Mouse (Mus musculus) cerebellum, adult (tissue): ENCODE measurements around the gene Kif3b.

Source experiments
- ATAC-seq: cut with Nextera tagmentation; 2 replicates; pipeline ENCODE4 v1.9.2; 2017; ENCODE audit warnings: mild to moderate bottlenecking, moderate library complexity, mixed read lengths; ENCODE audit not compliant: insufficient number of reproducible peaks, low FRiP score, low TSS enrichment

The Kif3b gene

GRCm38 (mm10) chr2:153295196-153295595 lies 4.0 kb downstream of the Kif3b start:
- ATAC-seq: no peak

- peak; percentile 56; the same call in 1 of the 2 replicates for ATAC-seq
These were observed 6.6 kb downstream of the Kif3b start for GRCm38 (mm10) chr2:153297771-153298170.

DNA sequence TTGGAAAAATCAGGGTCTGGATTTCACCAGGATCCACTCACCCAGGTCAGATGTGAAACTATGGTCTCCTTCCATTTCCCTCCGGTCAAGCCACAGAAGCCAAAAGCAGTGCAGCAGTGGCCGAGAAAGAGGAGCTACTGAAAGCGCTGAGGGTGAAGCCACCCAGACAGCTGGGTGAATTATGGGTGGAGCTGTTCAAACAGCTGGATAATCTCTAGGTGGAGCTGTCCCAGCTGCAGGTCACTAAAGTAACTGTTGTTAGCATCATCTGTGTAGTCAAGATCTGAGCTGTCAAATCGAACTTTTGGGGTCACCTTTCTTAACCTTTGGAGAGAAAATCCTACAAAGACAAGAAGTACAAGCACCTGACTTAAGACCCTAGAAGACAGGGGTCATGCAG lies 7.2 kb downstream of the Kif3b start:
- no peak for ATAC-seq

DNA sequence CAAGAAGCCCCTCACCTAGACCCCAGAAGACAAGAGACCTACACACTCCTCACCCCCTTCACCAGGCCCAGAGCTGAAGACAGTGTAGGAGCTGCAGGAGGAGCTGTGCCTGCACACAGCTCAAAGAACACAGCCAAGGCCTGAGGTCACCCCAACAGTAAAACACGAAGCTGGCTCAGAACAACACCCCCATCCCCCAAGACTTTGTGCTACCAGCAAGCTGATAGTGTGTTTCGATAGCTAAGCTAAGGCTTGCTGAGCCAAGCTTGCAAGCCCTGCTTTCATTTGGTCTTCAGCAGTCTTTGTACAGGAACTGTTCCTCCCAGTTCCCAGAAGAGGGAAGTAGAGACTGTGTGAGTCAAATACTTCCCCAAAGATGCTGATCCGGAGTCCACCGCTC lies 7.7 kb downstream of the Kif3b start:
- ATAC-seq: no peak

GRCm38 (mm10) chr2:153301123-153301522 lies 9.9 kb downstream of the Kif3b start:
- ATAC-seq: no peak

DNA sequence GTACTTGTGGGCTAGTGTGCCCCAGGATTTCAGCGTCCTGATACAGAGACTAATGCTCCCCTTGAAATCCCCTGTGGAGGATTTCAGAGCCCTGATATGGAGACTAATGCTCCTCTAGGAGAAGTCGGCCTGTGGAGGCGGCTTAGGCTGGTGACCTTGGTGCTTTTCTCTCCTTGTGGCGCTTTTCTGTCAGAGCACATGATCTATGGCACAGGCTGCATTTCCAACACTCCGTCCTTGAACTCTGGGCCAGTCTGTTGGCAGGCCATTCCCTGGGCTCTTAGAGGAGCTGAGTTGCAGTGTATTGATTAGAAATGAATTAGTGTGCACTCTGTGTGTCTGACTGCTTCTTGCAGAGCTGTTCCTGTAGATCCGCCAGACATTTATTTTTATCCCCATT lies 14.0 kb downstream of the Kif3b start:
- no peak for ATAC-seq

GRCm38 (mm10) chr2:153308586-153308985 lies 17.4 kb downstream of the Kif3b start:
- ATAC-seq: no peak

- ATAC-seq: no peak
These were observed 17.9 kb downstream of the Kif3b start for GRCm38 (mm10) chr2:153309106-153309505.

- no peak for ATAC-seq
These were observed 19.0 kb downstream of the Kif3b start for GRCm38 (mm10) chr2:153310228-153310627.

DNA sequence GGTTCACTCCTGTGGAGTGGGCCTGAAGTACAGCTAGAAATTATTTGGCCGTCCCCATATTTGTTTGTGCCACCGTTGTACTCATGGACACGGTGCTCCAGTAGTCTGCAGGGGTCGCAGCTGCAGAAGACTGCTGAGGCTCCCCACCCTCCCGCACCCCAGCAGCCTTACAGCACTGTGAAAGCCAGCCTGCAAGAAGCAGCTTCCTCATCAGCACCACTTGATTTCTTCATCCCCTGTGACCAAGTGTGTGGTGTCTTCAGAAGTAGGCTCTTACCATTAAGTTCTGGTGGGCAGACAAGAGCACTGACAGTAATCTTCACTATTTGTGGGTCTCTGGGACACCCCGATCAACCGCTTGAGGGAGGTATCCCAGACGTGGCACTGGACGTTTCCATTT lies 21.7 kb downstream of the Kif3b start:
- no peak for ATAC-seq

DNA sequence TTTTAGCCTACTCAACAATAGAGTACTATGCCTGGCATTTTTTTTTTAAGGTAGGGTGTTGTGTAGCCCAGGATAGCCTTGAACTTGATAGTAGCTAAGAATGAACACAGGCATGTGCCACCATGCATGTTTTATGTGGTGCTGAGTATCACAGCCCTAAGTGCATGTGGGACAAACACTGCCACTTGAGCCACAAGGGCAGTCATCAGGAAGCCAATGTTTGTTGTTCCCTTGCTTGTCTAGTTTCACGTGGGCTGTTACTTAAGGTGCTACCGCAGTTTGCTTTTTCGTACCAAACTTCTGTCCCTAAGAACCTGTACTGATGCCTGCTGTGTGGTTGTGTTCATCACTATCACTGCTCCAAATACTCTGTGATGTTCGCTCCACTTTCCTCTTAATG lies 27.2 kb downstream of the Kif3b start:
- no peak for ATAC-seq

DNA sequence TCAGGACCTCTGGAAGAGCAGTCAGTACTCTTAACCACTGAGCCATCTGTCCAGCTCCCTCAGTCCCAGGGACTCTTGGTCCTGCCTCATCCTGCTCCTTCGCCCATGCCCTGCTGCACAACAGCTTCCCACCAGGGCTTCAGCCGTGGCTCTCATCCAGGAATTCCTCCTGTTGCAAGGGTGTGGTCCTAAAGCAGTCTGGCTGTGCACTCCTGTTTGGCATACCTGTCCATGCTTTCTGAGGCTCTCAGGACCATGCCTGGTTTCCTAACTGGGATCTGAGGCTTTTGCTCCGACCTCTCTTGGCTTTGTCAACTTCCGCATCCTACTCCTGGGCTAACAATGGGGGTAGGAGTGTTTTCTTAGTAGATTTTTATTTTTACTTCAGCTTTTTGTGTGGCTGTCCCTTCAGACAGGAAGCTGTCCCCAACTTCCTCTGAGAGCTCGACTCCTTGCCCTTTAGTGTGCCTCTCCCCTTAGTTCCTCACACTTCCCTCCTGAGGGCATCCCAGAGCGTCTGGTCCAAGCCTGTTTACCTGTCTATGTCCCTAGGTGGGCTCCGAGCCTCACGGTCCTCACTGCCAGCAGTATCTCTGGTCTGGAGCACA lies 27.9 kb downstream of the Kif3b start:
- ATAC-seq: no peak

DNA sequence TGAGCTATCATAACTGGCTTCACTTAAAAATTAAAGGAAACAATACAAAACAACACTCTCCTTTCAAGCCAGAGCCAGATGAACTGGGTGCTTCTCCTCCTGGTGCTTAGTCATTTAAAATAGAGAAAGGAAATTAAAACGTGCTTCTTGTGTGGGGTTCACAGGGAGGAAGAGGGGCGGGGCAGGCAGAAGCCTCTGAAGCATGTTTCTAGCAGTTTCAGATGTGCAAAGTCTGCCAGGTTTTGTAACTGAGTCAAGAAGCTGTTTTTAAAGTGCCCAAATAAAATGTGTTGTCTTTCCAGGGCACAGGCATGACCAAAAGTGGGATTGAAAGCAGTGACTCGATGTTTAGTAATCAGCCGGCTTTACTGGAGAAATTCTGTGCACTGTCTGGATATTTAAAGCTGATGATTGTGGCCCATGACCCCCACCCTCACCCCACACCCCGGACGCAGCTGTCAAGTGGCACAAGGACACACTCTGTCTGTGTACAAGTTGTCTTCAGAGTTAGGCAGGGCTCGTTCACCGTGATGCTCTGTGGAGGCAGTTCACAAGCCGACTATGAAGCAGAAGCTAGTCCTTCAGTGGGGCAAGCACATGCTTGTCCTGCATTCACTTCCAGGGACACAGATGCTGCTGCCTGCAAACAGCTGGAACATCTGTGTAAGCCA lies 34.6 kb downstream of the Kif3b start:
- ATAC-seq: no peak

DNA sequence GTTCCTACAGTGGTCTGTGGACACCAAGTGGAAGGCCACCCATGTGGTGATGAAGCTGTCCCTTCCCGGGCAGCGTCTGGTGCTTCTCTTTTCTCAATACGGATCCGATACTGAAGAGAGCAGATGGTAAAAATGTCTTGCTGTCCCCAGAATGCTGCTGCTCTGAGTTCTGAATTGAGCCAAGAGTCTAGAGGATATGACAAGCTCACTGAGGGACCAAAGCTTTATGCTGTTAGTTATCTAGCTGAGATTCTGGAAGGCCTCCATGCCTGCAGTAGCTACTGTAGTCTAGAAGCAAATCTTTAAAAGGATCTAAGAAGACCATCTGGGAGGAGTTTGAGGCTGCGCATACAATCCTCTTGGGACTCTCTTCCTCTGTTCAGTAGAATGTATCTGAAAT lies 41.1 kb downstream of the Kif3b start:
- ATAC-seq: 0 out of 2 replicates have a peak, but pooled peaks have one; percentile 40

- no peak for ATAC-seq
These were observed 41.8 kb downstream of the Kif3b start for GRCm38 (mm10) chr2:153332981-153333380.

DNA sequence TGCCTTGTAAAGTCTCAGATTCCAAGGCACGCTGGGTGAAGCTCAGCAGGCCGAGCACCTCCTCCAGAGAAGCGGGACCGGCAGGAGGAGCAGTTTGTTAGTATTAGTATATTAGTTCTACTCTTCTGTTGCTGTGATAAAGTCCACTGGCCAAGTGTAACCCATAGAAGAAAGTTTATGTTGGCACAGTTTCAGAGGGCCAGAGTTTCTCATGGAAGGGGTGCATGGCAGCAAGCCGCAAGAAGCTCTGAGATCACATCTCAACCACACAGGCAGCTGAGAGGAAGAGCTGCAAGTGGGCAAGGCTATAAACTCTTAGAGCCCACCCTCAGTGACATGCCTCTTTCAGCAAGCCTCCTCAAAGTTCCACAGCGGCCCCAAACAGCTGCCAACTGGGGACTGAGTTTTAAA lies 42.6 kb downstream of the Kif3b start:
- no peak for ATAC-seq

GRCm38 (mm10) chr2:153334281-153334680 lies 43.1 kb downstream of the Kif3b start:
- no peak for ATAC-seq

DNA sequence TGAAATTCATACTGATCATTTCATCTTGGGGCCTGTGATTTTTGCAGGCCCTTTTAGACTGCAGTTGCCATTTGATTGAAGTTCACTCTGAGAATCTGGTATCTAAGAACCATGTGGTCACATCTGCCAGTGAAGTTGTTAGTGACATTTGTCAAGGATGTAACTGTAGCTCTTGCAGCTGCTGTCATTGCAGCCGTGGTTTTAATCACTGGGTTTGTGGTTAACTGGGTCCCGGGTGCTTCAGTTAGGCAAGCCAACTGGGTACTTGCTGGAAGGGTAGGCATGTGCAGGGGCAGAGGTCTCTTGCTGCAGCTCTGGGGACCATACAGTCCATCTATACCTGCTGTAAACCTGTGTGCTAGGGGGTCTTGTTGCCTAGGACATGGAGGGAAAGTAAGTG lies 44.9 kb downstream of the Kif3b start:
- no peak for ATAC-seq

GRCm38 (mm10) chr2:153338361-153339350 lies 47.4 kb downstream of the Kif3b start:
- no peak for ATAC-seq

GRCm38 (mm10) chr2:153342166-153342565 lies 51.0 kb downstream of the Kif3b start:
- ATAC-seq: no peak

GRCm38 (mm10) chr2:153342602-153343001 lies 51.4 kb downstream of the Kif3b start:
- ATAC-seq: no peak
